Mouse (Mus musculus) retina, postnatal 7 days (tissue): ENCODE measurements around the gene Zfp30.

Source experiments
- DNase-seq: peaks from one replicate; pipeline ENCODE4 v3.0.0-alpha.2; 2012; ENCODE audit warnings: low read depth, low spot score

The Zfp30 gene

DNA sequence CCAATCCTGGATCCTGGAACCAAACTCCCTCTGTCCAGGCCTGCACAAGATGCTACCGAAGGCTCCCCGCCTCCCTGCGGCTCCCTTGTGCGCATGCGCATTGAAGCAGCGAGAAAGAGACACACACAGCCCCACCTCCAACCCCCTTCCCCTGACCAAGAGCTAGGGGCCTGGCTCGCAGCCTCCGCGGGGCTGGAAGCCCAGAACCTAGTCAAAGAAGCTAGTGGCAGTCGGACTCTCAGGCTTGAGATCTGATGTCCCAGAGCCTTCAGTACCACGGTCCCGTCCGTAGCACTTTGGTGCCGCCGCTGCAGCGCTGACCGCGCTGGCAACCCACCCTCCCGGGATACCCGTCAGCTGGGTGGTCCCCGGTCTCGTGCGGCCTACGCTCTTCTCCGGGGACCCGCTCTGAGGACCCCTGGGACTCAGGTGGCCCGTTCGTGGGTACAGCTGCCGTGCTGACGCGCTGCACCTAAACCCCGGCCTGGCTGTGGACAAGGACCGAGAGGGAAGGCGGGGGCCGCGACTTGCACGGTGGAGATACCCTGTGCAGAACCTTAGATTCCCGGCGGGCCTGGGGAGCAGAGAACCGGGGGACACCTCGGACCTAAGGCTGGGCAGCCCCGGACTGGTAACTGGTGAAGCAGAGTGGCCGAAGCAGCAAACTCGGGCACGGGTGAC lies at the start of gene Zfp30:
Zfp30 (plus strand) TSS at position 128 of the 681 bp plus-strand sequence.
- DNase-seq = peak; percentile 83

DNA sequence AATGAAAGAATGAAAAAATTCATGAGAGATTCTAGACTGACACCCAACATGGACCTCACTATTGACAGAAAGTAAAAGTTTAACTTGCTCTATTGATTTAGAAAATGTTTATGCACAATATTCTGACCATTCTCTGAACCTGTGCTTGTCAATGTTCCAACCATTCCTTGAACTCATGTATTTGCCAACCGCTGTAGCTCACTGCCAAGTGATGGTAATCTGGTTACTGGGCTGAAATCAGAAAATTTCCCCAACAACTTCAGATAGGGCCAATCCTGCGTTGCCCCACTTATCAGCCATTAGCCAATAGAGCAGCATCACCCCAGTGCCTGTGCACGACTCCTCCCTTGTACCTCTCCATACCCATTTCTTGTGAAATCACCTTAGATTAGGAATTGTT lies 41.5 kb upstream of the Zfp30 start:
- DNase-seq = no peak

DNA sequence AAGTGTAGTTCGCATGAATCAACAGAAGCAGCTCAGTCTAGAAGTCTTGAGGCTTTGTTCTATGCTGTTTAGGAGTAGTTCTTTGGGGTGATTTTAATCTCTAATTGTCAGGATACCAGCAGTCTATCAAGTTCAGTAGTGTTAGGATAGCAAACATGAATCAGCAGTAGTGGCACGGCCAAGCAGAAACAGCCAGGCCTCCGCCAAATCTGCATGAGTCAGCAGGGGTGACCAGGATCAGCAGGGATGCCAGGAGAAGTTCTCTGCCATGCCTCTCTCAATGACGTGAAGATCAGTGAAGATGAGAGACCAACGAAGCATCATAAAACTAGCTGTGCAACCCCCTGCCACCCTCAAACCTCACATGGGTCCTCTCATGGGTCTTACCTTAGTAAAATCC lies 23.3 kb upstream of the Zfp30 start:
- no peak for DNase-seq

DNA sequence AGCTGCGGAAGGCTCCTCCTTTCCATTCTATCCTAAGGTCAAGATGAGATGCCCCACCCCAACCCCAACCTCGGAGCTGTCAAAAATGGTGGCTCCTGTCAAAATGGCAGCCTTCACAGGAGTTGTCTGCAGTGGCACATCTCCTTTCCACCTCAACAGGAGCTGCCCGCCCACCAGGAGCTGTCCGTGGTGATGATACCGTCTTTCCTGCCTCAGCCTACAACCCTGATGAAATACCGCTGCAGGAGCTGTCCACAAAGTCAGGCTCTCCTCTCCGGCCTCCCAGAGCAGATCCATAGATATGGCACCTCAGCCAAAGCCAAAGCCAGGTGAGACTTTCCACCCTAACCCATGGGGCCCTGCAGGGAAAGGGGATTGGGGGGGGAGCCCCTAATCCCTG lies 19.1 kb upstream of the Zfp30 start:
- no peak for DNase-seq

DNA sequence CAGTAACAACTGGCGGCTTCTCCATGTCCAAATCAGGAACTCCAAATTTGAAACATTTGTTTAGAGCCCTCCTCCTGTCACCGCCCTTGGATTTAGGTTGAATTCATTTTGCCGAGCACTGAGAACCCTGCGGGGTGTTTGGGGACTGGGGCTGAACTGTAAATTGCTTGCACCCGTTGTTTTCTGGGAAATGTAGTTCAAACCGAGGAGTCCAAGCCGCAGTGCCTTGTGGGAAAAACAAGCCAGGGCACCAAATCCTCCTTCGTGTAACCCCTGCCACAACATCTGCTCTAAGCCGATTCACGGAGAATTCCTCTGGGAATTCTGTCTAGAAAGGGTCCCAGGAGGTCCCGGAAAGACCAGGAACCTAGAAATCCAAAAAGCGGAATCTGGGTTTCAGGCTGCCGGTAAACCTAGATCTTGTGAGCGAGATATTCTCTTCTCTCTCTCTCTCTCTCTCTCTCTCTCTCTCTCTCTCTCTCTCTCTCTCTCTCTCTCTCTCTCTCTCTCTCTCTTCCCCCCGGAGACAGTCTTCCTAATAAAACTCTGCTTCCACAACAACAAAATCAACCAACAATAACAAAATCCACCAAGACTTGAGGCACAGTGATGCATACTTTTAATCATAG lies 16.6 kb upstream of the Zfp30 start:
- DNase-seq = peak; percentile 70

DNA sequence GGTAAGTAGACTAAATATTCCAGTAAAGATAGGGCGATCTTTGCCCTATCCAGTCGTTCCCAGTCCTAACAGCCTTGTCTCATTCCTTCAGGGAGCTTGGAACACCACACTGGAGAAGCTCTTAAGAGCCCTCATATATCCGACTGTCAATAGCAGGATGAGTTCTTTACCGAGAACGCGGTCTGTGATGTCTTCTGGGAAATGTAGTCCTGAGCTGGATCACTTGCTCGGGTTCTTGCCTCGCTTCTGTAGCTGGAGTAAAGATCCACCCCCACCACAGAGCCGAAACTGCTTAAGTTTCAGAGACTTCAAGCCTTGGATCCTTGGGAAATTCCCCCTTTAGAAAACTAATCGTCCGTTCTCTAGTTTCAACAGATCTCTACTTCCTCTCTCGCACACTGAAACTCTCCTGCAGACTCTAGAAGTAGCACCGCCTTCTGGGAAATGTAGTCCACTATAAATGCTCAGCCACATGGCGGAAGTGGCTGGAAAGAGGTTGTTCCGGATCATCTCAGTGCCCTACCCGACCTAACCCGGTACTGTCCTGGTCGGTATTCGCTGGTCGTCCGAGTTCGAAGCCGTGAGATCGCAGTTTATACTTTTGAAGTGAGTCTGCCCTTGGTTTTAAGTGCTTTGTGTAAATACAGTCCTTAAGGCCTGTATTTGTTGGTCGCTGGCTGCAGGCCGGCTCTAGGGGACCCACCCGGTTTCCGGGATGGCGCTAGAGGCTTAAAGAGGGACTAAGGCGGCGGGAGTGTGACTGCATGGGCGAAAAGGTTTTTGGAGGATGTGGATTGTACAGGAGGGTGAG lies 15.5 kb upstream of the Zfp30 start, which contains the start of gene Zfp84:
Zfp84 (plus strand) TSS at position 463 of the 811 bp plus-strand sequence.
- DNase-seq = peak; percentile 90

DNA sequence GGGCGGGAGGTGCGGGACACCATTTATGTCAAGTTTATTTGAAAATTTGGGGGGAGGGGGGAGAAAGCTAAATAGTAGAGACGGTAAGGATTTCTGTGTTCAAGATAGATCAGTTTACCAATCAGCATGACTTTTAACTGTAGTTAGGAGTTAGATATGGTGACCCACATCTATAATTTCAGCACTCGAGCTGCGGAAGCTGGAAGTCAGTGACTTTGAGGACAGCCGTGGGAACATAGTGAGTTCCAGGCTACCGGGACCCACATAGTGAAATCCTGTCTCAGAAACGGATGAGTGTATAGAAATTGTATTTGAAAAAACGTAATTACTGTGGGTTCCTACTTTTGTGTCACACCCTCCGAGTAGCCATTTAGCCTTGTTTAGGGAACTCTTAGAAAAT lies 14.8 kb upstream of the Zfp30 start:
- no peak for DNase-seq

DNA sequence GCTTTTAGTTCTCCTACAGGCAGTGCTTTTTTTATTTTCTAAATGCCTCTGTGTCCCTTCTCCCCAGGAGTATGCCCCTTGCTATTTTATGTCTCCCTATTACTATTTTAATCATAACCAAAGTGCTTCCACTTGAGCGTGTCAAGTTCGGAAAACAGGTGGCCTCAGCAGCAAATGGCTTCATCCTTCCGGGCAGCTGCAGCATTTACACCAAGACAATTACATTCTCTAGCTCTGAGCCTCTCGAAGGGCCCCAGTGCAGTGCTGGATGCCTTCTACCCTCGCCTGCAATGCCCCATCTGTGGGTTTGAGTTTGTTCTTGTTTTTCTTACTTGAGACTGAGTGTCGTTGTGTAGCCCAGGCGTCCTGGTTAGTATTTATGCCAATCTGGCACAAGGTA lies 10.3 kb upstream of the Zfp30 start:
- DNase-seq = no peak

DNA sequence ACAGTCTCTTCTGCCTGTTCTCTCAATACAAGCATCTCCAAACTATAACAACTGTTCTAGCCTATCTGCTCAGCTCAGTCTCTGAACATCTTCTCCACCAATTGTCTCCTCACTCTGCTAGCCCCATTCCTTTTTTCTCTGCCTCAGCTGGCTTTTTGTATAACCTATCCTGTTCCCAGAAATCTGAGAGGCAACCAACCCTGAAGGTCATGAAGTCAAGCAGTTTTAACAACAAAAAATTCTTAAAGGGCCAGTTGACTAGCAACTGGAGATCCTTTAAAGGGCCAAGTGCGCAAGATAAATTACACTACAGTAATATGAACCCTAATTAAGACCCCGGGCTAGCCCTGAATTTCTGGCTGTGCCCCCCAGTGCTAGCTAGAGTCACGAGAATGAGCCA lies 9.4 kb upstream of the Zfp30 start:
- DNase-seq = no peak

DNA sequence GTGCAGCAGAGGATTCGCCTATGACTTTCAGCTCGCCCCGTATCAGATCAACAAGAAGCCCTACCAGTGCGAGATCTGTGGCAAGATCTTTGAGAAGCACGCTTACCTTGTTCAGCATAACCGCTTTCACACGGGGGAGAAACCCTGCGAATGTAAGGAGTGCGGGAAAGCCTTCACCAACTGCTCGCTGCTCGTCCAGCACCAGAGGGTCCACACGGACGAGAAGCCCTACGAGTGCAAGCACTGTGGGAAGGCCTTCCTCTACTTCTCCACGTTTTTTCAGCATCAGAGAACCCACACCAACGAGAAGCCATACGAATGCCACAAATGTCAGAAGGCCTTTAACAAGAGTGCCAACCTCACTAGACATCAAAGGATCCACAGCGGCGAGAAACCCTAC lies 7.2 kb upstream of the Zfp30 start:
- DNase-seq = no peak

DNA sequence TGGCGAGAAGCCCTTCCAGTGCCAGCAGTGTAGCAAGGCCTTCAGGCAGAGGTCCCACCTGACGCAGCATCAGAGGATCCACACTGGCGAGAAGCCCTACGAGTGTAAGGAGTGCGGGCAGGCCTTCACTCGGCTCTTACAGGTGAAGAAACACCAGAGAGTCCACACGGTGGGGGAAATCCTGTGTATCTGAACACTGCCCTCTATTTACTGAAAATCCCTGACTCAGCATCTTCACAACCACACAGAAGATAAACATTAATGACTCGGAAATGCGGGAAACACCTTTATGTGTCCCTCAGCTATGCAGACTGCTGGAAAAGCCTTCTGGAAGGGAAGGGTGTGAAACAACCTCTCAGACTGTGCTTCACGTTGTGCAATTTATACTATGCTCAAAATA lies 6.4 kb upstream of the Zfp30 start:
- no peak for DNase-seq

DNA sequence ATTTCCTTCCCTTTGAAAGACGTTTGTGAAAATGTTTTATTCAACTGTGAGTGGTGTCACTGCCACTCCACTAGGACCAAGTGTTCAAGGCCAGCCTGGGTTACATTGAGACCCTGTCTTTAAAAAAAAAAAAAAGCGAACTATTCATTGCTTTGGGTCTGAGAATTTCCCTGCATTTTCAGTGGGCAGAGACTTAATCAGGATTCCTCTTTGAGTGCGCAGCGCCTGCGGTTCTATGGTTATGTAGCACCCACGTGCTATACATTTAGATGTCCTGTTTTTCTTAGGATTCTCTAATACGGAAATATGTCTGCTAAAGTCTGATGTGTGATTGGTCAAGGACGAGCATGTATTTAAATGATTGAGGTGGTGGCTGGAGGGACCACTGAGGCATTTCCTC lies 1.2 kb downstream of the Zfp30 start:
- DNase-seq = no peak

DNA sequence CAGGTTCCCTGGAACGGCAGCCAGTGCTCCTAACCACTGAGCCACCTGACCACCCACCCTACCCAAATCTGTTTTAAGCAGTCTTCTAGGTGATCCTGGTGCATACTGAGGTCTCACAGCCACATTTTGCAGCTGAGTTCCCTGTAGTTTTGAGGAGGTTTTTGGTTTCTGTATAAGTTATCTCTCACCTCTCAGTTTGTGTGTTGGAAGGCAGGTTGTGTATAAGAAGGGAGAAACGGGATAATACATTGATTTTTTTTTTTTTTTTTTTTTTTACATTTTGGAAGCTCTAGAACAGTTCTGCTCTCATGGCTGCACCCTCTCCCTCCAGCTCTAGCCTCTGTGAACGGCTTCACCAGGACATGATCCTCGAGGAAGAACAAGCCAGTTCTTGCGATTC lies 2.1 kb downstream of the Zfp30 start:
- no peak for DNase-seq

DNA sequence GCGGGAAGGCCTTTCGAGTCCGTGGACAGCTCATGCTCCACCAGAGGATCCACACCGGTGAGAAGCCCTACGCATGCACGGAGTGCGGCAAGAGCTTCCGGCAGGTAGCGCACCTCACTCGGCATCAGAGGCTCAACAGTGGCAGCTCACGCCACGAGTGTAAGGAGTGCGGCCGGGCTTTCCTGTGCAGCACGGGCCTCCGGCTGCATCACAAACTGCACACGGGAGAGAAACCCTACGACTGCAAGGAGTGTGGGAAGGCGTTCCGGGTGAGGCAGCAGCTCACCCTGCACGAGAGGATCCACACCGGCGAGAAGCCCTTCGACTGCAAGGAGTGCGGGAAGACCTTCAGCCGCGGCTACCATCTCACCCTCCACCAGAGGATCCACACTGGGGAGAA lies 9.1 kb downstream of the Zfp30 start:
- no peak for DNase-seq

DNA sequence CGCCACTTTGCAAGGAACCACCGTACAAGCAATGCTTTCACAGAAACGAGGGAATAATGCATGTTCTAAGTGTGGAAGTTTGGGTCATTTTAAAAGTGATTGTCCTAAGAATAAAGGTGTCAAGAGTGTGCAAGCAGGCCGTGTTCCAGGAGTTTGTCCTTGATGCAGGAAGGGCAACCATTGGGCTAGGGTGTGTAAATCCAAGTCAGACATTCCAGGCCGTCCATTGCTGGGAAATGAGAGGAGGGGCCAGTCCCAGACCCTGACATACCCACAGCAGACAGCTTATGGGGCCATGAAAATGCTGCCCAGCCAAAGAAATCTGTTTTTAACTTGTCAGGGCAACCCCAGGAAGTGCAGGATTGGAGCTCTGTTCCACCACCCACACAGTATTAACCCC lies 23.2 kb downstream of the Zfp30 start:
- no peak for DNase-seq

DNA sequence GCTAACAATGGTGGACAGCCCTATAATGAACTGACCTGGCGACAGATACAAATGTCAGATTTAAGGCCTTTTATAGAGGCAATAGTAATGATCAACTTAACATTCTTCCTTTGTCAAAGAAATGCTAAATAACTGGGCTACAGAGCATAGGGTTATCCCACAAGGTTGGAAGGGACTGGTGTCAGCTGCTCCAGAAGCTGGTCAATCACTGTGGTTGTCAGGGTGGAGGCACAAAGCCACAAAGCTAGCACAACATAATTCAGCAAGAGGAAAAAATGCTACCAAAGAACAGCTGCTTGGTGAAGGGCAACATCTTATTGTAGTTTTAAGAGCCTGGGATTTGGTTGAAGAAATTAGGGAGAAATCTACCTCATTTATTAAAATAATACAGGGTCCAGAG lies 28.4 kb downstream of the Zfp30 start:
- no peak for DNase-seq

DNA sequence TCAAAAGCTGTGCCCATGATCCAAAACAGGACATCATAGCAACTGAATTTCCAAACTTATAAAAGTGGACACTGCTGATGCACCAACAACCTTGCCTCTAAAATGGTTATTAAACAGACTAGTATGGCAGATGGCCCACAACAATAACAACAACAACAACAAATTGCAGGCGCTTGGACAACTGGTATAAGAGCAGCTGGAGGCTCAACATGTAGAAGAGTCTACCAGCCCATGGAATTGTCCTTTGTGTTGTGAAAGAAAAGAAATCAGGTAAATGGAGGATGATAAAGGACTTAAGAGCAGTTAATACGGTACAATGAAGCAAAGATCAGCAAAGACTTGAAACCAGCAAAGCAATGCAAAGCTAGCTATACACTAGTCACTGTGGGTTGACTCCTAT lies 30.6 kb downstream of the Zfp30 start:
- no peak for DNase-seq

DNA sequence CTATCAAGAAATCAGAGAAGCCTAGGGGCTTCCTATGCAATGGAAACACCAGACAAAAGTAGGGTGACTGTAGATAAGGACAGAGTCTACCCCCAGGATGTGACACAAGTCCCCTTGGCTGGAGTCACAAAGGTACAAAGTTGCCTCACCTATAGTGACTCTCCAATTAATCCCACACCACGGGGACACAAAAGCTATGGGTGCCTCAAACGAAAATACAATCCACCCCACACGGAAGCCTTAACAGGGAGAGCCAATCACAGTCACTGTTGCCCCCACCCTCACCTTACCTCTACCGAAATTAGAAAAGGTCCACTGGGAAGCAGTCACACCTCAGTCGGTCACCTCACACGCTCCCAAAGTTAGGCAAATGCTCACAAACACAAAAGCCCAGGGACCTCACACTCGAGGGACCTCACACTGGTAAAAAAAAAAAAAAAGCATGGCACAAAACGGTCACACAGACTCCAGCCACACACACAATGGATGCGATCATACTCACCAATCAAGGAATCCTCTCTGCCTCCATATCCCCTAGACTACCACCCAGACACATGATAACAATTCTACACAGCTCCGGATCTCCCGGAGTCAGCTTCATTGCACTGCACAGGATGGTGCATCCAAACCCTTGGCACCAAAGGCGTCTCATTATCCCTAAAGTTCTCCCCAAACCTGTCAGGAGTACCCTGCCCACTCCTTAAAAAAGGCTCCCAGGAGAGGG lies 31.4 kb downstream of the Zfp30 start:
- no peak for DNase-seq

DNA sequence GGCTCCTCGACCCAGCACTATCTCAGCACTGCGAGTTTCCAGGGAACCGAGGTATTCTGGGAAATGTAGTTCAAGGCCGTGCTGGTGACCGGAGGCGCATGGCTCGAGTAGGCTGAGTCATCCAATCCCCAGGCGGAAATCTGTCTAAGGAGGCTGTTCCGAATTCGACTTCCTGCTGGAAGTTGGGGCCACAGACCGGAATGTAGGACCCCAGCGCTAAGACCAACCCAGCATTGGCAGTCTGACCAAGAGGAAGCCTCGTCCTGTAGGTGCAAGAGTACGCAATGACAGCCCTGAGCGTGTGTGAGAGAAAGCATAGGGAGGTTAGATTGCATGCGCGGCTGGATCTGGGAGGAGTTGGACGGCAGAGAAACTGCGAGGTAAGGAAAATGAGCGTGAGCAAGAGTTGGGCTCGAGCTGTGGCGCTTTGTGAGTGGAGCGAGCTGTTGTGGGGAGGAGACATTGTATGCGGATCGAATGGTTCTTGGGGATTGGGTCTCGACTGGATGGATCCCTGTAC lies 32.2 kb downstream of the Zfp30 start, which contains the start of gene Zfp790:
Zfp790 (plus strand) TSS at position 205 of the 520 bp plus-strand sequence.
- peak; percentile 81 for DNase-seq

DNA sequence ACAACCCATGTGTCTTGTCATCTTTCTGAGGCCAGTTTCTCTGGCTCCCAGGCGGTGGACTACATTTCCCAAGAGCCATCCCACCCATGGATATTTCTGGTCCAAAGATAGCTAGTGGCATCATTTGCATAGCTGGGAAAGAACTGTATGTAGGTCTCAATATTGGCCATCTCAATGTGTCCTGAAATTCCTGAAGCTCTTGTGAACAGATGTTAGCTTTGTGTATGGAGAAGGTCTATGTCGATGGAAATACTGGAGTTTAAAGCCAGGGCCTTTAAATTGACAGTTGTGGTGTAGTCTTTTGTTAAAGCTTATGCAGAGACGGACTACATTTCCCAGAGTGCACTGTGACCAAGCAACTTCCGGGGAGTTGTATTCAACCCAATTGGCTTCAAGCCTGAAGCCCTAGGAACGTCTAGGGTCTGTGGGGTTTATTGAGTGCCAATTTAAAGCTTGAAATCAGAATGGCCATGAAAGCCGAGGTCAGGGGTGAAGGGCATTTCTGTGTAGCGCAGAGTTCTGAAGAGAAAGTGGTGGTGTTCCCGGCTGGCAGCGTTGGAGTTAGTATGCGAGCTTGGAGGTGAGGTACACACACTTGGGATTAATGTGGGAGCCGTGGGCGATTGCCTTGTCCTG lies 34.9 kb downstream of the Zfp30 start:
- DNase-seq = peak; percentile 75

DNA sequence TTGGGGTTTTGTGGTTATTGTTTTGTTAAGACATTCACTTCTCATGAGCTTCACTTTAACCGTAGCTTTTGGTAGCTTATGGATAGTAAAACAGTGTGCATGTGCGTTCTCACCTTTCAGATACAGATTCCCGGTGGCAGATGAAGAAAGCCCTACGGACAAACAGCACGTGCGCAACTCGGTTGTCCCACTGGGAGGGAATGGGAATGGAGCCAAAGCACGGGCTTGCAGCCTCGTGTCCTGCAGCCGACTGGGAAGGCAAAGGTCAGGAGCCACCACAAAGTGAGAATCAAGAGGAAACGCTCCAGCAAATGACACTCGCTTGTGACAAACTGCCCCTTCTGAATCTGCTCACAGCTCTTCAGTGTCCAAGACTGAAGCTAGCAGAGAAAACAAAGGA lies 44.2 kb downstream of the Zfp30 start:
- DNase-seq = no peak
